Mouse (Mus musculus): ENCODE measurements at regions not wholly inside any gene's neighbourhood (a gene's known extent, or its start where the extent isn't known, plus 50 kb on each side); places are given as distances from the start of the nearest gene placed in this dataset.

DNA sequence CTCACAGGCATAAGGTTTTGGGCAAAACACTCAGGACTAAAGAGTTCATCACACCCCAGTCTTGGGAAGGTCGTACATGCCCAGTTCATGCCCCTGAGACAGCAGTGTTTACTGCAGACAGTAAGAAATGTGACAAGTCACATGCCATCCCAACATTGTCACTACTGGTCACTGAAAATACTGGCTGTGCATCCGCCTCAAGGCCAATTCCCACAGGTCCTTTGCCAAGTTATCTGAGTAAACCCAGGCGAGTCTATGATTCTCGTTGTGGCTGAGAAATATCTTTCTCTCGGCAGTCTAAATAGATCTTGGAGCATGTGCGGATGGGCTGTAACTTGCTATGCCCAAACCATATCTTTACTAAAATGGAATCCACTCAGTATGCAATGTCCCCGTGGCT is 128.9 kb upstream of the Ednrb start:
- H3K36me3 ChIP-seq (ENCODE audit: control insufficient read depth, insufficient read depth, low read length, poor library complexity, severe bottlenecking), result no peaks in the 10 kb centered on the region
- H3K4me3 ChIP-seq (ENCODE audit: low read depth, low read length), result no peak overlapping the region
- TF ChIP-seq CTCF (IDR thresholded peaks at IDR 0.05; ENCODE audit: low read depth, low read length) (no peak), EP300 (IDR thresholded peaks at IDR 0.05; ENCODE audit: insufficient read depth, low read depth, low read length) (no peak), POLR2A (IDR thresholded peaks at IDR 0.05; ENCODE audit: insufficient read depth, low read length) (no peak)
- H3K4me1 ChIP-seq (ENCODE audit: control insufficient read depth, insufficient read depth, low read length), result no peaks in the 10 kb centered on the region
- H3K27ac ChIP-seq (ENCODE audit: insufficient read depth, low read length), result no peak overlapping the region
- no peaks in the 10 kb centered on the region for H3K27me3 ChIP-seq (ENCODE audit: control insufficient read depth, insufficient read depth, low read length, poor library complexity, severe bottlenecking)
- H3K9me3 ChIP-seq (replicated peaks; ENCODE audit: control insufficient read depth, insufficient read depth, low read length, poor library complexity, severe bottlenecking), result no peaks in the 10 kb centered on the region
- no peak overlapping the region for H3K9ac ChIP-seq (ENCODE audit: low read depth, poor library complexity, severe bottlenecking)

DNA sequence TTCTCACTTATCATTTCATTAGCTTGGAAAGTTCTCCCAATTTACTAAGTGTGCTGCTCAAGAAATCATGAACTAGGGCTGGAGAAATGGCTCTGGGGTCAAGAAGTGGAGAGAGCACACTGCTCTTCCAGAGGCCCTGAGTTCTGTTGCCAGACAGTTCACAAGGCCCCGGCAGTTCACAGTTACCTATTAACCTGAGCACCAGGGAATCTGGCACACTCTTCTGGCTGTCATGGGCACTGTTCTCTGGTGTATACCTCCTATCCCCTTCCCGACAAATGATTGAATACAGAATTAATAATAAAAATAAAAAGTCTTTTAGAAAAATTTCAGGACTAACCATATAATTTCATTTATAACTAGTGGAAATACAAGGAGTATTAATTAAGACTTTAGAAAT is 125.1 kb upstream of the Ednrb start:
- Histone ChIP-seq H3K36me3 (ENCODE audit: control insufficient read depth, insufficient read depth, low read length, poor library complexity, severe bottlenecking) (no peaks in the 10 kb centered on the region), H3K9ac (ENCODE audit: low read depth, poor library complexity, severe bottlenecking) (no peak overlapping the region), H3K4me3 (ENCODE audit: low read depth, low read length) (no peak overlapping the region), H3K9me3 (replicated peaks; ENCODE audit: control insufficient read depth, insufficient read depth, low read length, poor library complexity, severe bottlenecking) (no peaks in the 10 kb centered on the region), H3K27ac (ENCODE audit: insufficient read depth, low read length) (no peak overlapping the region), H3K27me3 (ENCODE audit: control insufficient read depth, insufficient read depth, low read length, poor library complexity, severe bottlenecking) (no peaks in the 10 kb centered on the region), H3K4me1 (ENCODE audit: control insufficient read depth, insufficient read depth, low read length) (no peaks in the 10 kb centered on the region)
- no peak for TF ChIP-seq EP300 (IDR thresholded peaks at IDR 0.05; ENCODE audit: insufficient read depth, low read depth, low read length)
- no peak for TF ChIP-seq CTCF (IDR thresholded peaks at IDR 0.05; ENCODE audit: low read depth, low read length)
- no peak for TF ChIP-seq POLR2A (IDR thresholded peaks at IDR 0.05; ENCODE audit: insufficient read depth, low read length)

DNA sequence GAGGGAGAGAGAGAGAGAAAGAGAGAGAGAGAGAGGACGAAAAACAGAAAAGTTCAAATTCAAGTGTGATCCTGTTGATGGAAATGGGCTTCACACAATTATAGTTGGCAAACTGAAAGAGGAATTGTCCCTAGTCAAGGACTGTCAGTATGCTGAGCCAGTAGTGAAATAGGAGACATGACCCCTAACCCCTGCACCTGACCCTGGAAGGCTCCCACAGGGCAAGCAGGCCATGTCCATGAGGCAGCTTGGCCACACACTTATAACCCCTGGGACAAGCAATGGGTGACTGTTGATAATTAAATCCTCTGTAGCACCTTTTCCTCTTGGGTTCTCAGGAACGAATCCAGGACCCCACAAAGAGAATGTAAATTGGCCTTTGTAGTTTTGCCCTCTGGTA is 122.1 kb upstream of the Ednrb start:
- Histone ChIP-seq H3K4me3 (ENCODE audit: low read depth, low read length) (no peak overlapping the region), H3K36me3 (ENCODE audit: control insufficient read depth, insufficient read depth, low read length, poor library complexity, severe bottlenecking) (no peaks in the 10 kb centered on the region), H3K27me3 (ENCODE audit: control insufficient read depth, insufficient read depth, low read length, poor library complexity, severe bottlenecking) (no peaks in the 10 kb centered on the region), H3K4me1 (ENCODE audit: control insufficient read depth, insufficient read depth, low read length) (no peaks in the 10 kb centered on the region), H3K27ac (ENCODE audit: insufficient read depth, low read length) (no peak overlapping the region), H3K9me3 (replicated peaks; ENCODE audit: control insufficient read depth, insufficient read depth, low read length, poor library complexity, severe bottlenecking) (no peaks in the 10 kb centered on the region), H3K9ac (ENCODE audit: low read depth, poor library complexity, severe bottlenecking) (no peak overlapping the region)
- TF ChIP-seq CTCF (IDR thresholded peaks at IDR 0.05; ENCODE audit: low read depth, low read length), result no peak
- no peak for TF ChIP-seq EP300 (IDR thresholded peaks at IDR 0.05; ENCODE audit: insufficient read depth, low read depth, low read length)
- TF ChIP-seq POLR2A (IDR thresholded peaks at IDR 0.05; ENCODE audit: insufficient read depth, low read length), result no peak

DNA sequence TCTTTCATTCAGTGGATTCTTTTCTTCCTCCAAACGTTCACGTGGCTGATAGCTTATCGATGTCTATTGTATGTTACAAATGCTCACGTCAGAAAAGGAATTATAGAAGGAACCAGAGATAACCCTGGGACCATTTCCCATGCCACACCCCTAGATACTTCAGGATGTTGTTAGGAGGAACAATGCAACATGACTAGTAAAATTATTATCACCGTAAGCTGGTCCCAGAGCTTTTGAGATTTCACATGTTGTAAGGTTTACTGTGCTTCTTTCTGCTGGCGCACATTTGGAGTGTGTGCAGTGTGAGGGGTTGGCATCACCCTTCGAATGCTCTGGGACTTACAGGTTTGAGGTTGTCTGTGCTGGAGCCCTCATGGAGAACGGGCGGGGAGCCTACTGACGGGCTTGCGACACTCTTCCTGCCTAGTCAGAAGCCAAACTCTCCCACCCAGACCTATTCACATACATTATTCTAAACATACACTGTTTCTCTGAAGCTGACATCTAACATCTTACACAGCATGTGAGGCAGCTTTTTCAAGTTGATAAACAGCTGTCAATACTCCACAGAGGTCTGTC is 118.2 kb upstream of the Ednrb start:
- H3K4me3 ChIP-seq (ENCODE audit: low read depth, low read length), result no peak overlapping the region
- H3K36me3 ChIP-seq (ENCODE audit: control insufficient read depth, insufficient read depth, low read length, poor library complexity, severe bottlenecking), result no peaks in the 10 kb centered on the region
- no peak for TF ChIP-seq POLR2A (IDR thresholded peaks at IDR 0.05; ENCODE audit: insufficient read depth, low read length)
- TF ChIP-seq CTCF (IDR thresholded peaks at IDR 0.05; ENCODE audit: low read depth, low read length), result no peak
- TF ChIP-seq EP300 (IDR thresholded peaks at IDR 0.05; ENCODE audit: insufficient read depth, low read depth, low read length), result no peak
- H3K9me3 ChIP-seq (replicated peaks; ENCODE audit: control insufficient read depth, insufficient read depth, low read length, poor library complexity, severe bottlenecking), result no peaks in the 10 kb centered on the region
- H3K27ac ChIP-seq (ENCODE audit: insufficient read depth, low read length), result no peak overlapping the region
- H3K27me3 ChIP-seq (ENCODE audit: control insufficient read depth, insufficient read depth, low read length, poor library complexity, severe bottlenecking), result no peaks in the 10 kb centered on the region
- H3K9ac ChIP-seq (ENCODE audit: low read depth, poor library complexity, severe bottlenecking), result no peak overlapping the region
- H3K4me1 ChIP-seq (ENCODE audit: control insufficient read depth, insufficient read depth, low read length), result no peaks in the 10 kb centered on the region

DNA sequence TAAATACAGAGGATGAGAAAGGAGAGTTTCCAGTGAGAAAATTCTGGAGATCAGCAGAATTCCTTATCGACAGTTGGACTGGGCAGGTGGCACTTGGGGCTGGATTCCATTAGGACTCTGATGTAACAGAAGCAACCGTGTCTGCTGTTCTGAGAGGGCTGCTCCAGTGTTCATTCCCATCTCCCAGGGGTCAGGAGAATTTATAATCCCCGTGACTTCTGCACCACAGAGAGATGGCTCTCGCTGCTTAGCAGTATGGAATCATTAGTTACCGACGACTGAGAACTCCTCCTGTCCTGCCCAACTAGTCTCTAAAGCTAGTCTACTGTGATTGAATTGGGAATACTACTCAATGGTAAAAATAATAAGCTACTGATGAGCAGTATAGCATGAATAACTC is 107.7 kb upstream of the Ednrb start:
- no peaks in the 10 kb centered on the region for H3K9me3 ChIP-seq (replicated peaks; ENCODE audit: control insufficient read depth, insufficient read depth, low read length, poor library complexity, severe bottlenecking)
- H3K9ac ChIP-seq (ENCODE audit: low read depth, poor library complexity, severe bottlenecking), result no peak overlapping the region
- H3K27ac ChIP-seq (ENCODE audit: insufficient read depth, low read length), result no peak overlapping the region
- no peaks in the 10 kb centered on the region for H3K4me1 ChIP-seq (ENCODE audit: control insufficient read depth, insufficient read depth, low read length)
- TF ChIP-seq CTCF (IDR thresholded peaks at IDR 0.05; ENCODE audit: low read depth, low read length) (no peak), EP300 (IDR thresholded peaks at IDR 0.05; ENCODE audit: insufficient read depth, low read depth, low read length) (no peak), POLR2A (IDR thresholded peaks at IDR 0.05; ENCODE audit: insufficient read depth, low read length) (no peak)
- H3K4me3 ChIP-seq (ENCODE audit: low read depth, low read length), result no peak overlapping the region
- H3K36me3 ChIP-seq (ENCODE audit: control insufficient read depth, insufficient read depth, low read length, poor library complexity, severe bottlenecking), result no peaks in the 10 kb centered on the region
- no peaks in the 10 kb centered on the region for H3K27me3 ChIP-seq (ENCODE audit: control insufficient read depth, insufficient read depth, low read length, poor library complexity, severe bottlenecking)

DNA sequence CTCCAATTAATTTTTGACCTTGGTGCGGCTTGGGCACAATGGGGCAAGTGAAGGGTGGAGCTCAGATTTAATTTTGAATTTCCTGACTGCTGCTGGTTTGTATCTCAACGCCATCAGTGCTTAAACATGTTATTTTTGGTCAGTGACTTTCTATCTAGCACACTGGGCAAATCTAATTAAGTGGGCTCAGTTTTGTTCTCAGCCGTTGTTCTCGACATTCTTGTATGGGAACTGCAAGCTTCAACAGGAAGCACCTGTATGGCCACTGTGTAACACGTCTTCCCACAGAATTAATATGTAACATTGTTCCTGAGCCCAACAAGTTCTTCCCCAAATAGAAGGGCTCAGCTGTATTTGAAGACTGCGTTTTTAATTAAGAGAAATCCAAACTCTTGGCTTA is 105.7 kb upstream of the Ednrb start:
- TF ChIP-seq POLR2A (IDR thresholded peaks at IDR 0.05; ENCODE audit: insufficient read depth, low read length), result no peak
- TF ChIP-seq CTCF (IDR thresholded peaks at IDR 0.05; ENCODE audit: low read depth, low read length), result no peak
- no peak for TF ChIP-seq EP300 (IDR thresholded peaks at IDR 0.05; ENCODE audit: insufficient read depth, low read depth, low read length)
- no peak overlapping the region for H3K27ac ChIP-seq (ENCODE audit: insufficient read depth, low read length)
- no peaks in the 10 kb centered on the region for H3K27me3 ChIP-seq (ENCODE audit: control insufficient read depth, insufficient read depth, low read length, poor library complexity, severe bottlenecking)
- H3K4me1 ChIP-seq (ENCODE audit: control insufficient read depth, insufficient read depth, low read length), result no peaks in the 10 kb centered on the region
- H3K9ac ChIP-seq (ENCODE audit: low read depth, poor library complexity, severe bottlenecking), result no peak overlapping the region
- no peaks in the 10 kb centered on the region for H3K36me3 ChIP-seq (ENCODE audit: control insufficient read depth, insufficient read depth, low read length, poor library complexity, severe bottlenecking)
- H3K9me3 ChIP-seq (replicated peaks; ENCODE audit: control insufficient read depth, insufficient read depth, low read length, poor library complexity, severe bottlenecking), result no peaks in the 10 kb centered on the region
- H3K4me3 ChIP-seq (ENCODE audit: low read depth, low read length), result no peak overlapping the region
